Mouse (Mus musculus) left cerebral cortex, postnatal 25 days (tissue): ENCODE measurements at regions not wholly inside any gene's neighbourhood (a gene's known extent, or its start where the extent isn't known, plus 50 kb on each side); places are given as distances from the start of the nearest gene placed in this dataset.
A peak's percentile ranks its signal among the peaks of the same experiment; 100 is the strongest.

Experiments
- DNase-seq, 2 experiments: peaks; one replicate each; pipeline ENCODE4 v3.0.0; 2022; ENCODE audit warnings: low spot score in 2 of 2, mixed read lengths in 1 of 2
- intact Hi-C: fragments of 180-260 bp; cut with DNase I; formaldehyde crosslinking; loops from one replicate; pipeline ENCODE4 v1.15.1; 2025

DNA sequence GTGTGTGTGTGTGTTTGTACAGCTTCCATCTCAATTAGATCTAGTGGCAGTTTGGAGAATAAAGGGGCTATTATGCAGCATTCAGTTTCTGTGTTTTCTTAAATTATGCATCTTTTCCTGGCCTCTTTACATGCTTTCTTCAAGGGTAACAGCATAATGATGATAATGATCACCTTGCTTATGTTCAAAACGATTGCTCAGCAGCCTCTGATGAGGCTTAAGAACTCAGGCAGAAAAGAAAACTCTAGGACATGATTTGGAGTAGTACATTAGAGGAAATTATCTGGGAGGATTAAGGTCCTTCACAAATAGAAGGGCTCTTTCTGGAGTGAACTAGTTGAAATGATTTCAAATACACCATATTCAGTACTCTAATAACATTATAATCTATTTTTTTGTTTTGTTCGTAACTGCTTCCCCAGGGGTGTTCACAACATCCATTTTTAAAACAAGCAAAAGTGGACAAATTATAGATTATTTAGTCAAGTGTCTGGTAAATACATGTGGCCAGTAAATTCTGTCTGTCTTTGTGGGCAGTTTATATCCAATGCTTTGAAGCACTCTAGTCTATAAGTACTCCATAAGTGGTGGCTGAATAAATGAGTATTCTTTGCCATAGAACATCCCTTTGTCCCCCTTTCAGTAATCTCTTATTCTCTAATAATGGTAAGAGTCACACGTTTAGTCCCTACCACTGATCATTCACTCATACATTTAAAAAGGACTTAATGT, 526.9 kb upstream of the Kif18a start:
- intact Hi-C loops, result no loop called here

DNA sequence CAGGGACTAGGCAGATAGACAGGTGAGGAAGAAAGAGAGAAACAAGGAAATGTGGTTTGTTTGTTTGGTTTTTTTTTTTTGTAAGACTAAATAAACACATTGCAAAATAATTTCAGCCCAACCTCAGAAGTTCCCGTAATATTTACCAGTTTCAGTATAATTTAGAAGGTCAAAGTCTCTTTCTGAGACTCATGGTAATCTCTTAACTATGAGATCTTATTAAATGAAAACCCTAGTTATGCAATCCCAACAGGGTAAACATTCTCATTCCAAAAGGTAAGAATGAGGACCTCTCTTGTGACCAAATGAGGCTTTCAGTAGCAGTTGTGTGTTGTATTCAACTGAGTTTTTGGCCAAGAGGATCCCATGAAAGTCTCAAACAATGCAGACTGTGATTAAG, 524.7 kb upstream of the Kif18a start:
- intact Hi-C loops, result no loop called here
- DNase-seq, result no peak

More for the DNA sequence above, 526.9 kb upstream of the Kif18a start:
- no peak for DNase-seq

DNA sequence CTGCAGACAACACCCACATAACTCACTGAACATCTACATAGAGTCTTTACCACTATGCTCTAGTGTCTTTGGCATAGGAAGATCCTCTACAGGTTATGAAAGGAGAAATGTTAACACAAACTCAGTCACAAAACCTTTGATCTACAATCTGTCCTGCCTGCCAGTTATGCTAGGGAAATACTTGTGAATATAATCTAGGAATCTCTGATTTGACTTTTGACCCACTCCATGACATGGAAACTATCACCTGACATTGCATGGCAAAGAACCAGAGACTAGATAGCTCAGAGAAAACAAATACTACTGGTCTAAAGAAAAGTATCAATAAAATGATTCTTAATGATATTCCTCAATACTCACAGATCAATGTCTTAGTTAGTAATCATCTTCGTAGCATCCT, 524.3 kb upstream of the Kif18a start:
- intact Hi-C loops, result no loop called here
- no peak for DNase-seq

DNA sequence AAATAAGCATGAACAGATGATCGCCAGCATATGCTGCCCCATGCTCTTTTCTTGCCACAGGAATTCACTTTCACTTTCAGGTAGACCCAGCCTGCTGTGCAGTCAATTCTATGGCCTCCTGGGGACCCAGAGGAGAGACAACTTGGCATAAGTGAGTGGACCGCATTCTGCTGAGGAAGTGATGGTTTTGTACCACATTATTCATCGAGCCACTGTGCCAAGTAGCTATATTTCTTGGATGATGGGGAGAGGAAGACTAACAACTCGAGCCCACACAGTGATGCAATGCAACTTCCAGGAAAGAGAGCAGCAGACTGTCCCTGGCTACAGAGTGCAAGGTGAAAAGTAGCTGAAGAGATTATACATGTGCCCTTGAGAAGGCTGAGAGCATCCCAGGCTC, 515.8 kb upstream of the Kif18a start:
- peak in 1 of 2 experiments; percentile 52 for DNase-seq
- intact Hi-C loops, result no loop called here

DNA sequence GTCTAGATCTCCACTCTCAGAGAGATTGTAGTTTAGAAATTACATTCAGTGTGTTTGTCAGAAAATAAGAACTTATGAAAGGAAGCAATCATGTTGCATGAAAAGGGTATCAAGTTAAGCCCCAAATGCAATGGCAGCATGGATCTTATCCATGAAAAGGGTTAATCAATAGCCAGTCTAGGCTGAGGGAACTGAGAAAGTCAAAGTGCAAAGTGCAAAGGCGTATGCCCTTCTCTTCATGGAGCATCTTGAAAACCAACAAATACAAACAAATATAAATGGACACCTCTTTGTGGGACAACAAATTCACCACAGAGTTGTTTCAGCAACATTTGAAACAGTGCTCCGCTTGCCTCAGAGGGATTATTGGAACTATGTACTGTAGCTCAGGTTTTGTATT, 514.1 kb upstream of the Kif18a start:
- DNase-seq, result no peak
- intact Hi-C loops, result no loop called here

DNA sequence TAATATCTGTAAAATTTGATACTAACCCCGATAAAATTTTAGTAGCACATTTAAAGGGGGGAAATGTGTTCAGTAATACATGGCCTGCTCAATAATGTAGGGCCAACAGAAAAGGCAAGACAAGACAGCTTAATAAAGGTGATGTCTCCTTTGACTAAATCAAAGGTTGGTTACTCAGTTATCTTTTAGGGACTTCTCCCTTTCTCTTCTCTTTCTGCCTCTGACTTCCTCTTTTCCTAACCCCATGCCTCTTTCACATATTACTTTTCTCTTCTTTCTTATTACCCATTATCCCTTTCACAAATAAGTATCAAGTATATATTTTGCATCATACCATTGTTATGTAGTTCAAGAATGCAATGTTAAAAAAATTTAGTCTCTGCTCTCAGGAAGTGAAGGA, 510.2 kb upstream of the Kif18a start:
- no peak for DNase-seq
- intact Hi-C loops, result no loop called here

DNA sequence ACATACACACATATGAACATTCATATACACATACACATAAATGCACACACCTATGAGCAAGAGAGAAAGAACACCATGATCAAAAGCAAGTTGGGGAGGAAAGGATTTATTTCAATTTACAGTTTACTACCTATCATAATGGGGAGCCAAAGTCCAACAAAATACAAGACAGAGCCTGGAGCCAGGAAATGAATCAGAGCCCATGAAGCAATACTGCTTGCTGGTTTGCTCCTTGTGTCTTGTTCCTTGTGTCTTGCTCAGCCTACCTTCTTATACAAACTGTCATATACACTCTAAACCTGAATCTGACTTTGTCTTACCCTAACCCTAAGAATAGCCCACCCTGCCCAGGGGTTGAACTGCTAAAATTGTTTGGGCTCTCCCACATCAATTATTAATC, 497.1 kb upstream of the Kif18a start:
- intact Hi-C loops, result loop anchor here (10.0 kb wide), 1 partner anchor 891 kb away; the partner anchor contains the start of gene Bdnf

DNA sequence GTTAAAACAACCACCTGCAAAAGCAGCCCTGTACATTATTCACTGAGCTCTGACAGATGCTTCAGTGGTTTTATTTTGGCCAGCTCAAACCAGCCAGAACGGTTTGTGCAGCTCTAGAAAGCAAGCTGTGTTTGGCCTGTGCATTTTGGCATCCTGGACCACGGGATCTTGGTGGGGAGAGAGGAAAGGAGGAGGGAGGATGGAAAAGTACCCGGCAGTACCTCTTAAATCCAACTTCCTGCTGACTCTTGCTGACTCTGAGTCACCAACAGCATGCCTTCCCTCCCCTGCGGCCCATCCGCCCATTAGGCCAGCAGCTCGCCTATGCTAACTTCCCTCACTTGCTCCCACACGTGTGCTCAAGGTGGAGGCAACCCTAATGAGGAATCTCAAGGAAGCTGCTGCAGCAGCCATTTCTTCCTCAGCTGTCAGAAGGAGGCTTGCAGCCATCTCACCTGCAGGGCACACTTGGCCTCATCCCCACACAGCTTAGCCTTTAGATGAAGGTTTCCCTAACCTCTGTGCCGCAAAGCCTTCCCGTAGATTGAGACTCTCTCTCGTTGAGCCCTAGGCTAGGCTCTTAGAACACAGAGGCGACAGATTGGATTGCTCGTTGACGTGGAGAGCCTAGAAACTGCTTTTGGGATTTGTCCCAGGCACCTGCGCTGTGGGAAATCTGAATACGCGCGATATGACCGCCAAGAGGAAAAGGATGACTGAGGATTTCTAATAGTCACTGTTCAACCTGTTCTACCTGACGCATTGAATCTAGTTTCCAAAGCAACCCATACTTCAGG, 495.2 kb upstream of the Kif18a start:
- peak in 1 of 2 experiments; percentile 41 for DNase-seq
- intact Hi-C loops, result loop anchor here (10.0 kb wide), 1 partner anchor 889 kb away; the partner anchor contains the start of gene Bdnf

More for the DNA sequence above, 497.1 kb upstream of the Kif18a start:
- DNase-seq, result no peak

DNA sequence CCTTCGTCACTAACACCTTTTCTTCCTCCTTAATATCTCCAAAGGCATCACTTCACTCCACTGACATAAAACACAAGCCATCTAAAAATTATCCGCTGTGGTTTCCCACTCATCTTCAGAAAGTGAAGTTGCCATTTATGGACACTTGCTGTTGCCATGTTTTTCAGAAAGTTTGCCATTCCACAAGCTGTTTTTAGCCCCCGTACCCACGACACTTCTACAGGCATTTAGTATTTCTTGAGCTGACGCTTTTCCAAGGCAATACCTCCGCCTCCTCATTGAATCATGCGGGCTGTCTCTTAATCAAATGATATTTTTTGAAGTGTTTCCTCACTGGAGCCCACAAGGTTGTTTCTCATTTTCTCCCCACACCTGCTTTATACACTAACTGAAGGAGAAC, 491.4 kb upstream of the Kif18a start:
- intact Hi-C loops, result loop anchor here (1.0 to 10.0 kb wide), 2 partner anchors 830 to 886 kb away; partner anchors contain the start of gene Bdnf

DNA sequence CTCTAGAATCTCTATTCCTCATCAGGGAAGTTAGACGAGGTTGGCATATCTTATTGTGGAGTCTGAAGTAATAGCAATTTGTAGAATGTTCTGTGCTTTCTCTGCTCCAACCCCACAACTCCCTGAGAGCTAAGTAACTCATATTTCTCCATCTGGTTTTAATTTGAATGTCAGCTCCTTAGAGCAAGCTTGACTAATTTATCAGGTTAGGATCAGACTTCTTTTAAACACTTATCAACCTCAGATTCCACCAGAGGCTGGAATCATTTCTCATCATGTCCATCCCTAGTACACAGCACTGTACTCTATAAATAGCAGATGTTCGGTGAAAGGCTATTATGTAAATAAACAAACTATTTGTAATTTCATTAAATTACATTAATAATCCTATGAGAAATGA, 485.4 kb upstream of the Kif18a start:
- peak in 1 of 2 experiments; percentile 9 for DNase-seq
- intact Hi-C loops, result no loop called here

More for the DNA sequence above, 491.4 kb upstream of the Kif18a start:
- DNase-seq, result peak; percentile 35 to 87

DNA sequence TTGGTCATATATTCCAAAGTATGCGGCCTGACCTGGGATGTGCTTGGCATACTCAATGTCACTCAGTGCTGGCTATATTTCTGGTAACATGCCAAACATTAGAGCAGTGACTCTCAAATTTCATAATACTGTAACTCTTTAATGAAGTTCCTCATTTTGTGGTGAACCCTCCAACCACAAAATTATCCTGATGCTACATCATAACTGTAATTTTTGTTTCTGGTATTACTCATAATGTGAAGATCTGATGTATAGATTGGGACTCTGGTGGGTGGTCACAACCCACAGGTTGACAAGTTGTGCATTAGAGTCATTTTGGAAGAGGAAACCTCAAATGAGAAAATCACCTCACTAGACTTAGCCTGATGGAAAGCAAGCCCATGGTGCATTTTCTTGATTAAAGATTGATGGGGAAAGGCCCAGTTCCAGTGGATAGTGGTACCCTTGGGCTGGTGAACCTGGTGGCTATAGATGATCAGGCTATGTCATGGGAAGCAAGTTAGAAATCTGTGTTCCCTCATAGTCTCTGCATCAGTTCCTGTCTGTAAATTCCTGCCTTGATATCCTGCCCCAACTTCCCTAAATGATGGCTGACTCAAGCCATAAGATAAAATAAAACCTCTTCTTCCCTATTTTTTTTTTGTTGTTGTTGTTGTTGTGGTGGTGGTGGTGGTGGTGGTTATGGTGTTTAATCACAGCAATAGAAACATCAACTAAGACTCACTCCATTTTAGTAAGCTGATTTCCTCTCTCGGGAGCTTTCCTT, 483.5 kb upstream of the Kif18a start:
- no peak for DNase-seq

DNA sequence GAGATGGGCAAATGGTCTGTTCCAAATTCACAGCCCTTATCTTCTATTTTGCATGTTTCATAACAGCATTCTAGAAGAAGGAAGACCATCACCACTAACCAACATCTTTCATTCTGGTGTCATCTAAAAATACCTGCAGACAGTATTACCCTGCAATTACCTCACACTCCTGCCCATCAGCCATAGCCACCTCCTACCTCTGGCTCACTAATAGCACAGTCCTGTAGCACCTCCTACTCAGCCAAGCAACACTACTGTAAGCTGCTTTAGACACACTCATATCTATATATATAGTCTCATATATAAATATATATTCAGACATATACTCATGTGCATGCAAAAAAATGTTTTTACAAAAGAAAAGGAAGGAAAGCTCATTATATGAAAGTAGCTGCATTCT, 468.2 kb upstream of the Kif18a start:
- peak; percentile 5 to 87 for DNase-seq
- intact Hi-C loops, result loop anchor here (1.0 to 10.0 kb wide), 6 partner anchors 225 to 880 kb away; no protein-coding TSS in a partner anchor

More for the DNA sequence above, 483.5 kb upstream of the Kif18a start:
- intact Hi-C loops, result no loop called here

DNA sequence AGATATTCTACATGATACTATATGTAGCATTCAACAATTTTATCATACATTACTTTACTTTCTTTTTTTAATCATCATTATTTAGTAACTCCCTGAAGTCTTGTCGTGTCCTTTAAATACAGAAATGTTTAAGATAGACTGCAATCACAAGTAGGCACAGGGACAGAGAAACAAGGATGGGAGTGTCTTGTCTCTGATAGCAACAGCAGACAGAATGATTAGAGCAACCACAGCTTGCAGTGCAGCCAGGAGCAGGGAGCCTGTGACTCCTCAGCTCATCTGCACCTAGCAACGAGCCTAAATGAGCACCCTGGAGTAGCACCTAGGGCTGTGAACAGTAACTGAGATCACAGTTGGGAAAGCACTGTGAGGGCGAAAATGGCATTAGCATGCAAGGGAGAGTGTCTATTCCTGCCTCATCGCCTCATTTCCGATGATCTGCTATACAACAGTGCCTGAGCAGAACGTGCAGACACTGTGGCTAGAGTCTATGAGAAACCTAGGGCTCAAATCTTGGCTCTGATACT, 467.4 kb upstream of the Kif18a start:
- intact Hi-C loops, result loop anchor here (5.0 to 10.0 kb wide), 5 partner anchors 226 to 879 kb away; no protein-coding TSS in a partner anchor
- peak; percentile 14 to 73 for DNase-seq

DNA sequence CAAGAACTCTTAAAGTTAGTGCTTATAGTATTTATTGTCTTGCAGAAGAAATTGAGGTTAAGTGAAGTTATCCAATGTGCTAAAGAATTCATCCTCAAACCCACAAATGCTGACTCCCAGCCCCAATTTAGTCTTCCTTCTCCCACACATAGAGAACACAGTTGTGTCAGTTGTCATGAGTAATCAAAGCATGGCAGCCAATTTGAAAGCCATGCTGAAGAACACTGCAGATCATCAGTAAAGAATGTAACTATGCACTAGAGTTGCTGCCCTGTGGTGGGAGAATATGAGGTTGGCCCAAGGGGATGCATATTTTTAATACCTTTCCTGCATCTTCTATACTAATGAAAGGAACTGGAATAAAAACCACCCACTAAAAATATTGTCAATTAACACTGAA, 464.0 kb upstream of the Kif18a start:
- intact Hi-C loops, result loop anchor here (10.0 kb wide), 2 partner anchors 782 to 798 kb away; no protein-coding TSS in a partner anchor
- peak in 1 of 2 experiments; percentile 16 for DNase-seq

DNA sequence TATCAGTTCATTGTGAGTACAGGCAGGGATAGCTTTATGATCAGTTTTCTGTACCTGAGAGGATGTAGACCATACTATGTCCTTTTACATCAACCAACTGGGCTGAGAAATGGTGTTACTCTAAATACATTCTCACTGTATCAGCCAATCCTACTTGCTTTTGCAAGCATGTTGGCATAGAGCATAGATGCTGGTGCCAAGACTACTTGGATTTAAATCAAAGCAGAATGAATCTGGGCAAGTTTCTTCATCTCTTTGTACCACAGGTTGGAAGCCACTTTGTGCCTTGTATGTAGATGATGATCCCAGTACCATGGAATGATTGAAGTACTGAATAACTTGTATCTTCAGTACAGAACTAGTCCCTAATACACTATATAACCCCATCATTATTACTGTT, 456.5 kb upstream of the Kif18a start:
- DNase-seq, result no peak
- intact Hi-C loops, result no loop called here

DNA sequence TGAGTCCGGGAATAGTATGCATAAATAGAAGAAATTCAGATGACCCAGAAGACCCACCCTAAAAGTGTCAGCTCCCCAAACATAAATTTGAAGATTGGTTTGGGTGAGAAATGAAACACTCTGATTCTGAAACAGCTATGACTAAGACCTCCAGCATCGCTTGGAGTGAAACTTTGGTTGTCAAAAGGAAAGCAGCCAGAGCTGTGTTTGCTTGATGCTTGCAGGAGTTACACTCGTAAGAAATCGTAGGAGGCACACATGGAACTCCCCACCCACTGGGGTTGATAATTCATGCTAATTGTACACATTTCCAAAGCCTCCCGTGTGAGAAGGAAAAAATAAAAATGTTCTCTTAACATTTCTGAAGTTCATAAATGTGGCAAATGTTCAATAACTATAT, 454.6 kb upstream of the Kif18a start:
- DNase-seq, result peak; percentile 42 to 74
- intact Hi-C loops, result loop anchor here (5.0 kb wide), 1 partner anchor 851 kb away; no protein-coding TSS in a partner anchor

DNA sequence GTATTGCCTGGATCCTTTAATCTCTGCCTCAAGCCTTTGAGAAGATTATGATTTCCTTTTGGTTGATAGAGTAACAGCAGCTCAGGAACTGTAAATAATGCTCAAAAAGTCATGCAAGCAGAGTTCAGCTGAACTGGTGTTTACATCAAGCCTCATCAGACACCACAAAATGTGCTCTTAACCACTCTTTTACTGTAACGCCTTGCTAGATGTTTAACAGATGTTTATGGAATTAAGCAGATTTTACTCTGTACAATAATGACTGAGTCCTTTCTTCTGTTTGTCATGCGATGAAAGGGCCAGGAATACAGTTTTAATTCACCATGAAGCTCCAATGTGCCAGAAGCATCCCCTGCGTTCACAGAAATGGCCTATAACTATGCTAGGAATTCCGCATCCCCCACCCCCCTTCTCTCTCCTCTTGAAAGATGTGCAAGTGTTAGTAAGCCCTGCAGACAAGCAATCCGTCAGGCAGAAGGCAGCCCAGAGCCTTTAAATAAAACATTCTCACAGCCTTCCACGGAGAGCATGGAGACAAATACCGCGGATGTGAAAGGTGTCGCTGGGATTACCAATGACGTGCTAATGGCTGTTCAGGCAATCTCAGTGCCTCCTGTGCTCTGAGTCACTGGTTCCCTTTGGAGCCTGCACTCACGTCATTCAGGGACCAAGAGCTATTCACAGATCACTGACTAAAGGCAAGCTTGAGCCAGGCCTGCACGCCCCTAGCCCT, 453.3 kb upstream of the Kif18a start:
- peak in 1 of 2 experiments; percentile 30 for DNase-seq
- intact Hi-C loops, result loop anchor here (5.0 kb wide), 1 partner anchor 850 kb away; no protein-coding TSS in a partner anchor

DNA sequence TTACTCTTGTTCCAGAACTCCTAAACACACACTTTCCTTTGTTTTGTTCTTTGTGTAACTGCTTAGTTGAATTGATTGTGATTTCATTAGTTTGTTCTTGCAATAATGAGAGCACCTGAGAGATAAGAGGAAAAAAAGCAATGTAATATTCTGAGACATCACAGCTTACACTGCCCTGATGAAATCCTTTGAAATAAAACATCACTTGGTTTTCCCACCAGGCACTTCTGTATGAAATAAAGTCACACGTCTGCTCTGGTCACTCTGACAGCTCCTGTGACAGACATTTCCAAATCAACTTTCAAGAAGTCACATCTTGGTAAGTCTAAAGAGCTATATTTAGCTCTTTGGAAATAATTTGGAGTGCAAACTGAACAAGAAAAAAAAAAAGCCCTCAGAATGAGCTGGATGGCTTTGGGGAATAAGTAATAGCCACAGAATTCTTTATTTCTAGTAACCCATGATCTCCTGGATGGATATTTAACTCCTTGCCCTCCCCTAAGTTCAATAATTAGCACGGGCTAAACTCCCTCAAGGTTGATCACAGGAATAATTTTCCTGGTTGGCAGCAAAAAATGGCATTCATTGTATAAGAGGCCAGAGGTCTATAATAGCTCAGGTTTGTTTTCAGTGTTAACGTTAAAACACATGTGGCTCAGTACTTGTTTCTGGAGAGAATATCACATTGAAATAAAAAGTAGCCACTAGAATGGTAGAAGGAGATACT, 452.4 kb upstream of the Kif18a start:
- intact Hi-C loops, result loop anchor here (5.0 kb wide), 1 partner anchor 849 kb away; no protein-coding TSS in a partner anchor
- no peak for DNase-seq
